Mouse (Mus musculus): ENCODE results near the gene Myh8. TPM values are rescaled to one million over a fixed set of nuclear protein-coding genes. Genes with fewer than 3 reads are reported as not detected.

Gene Myh8
- total RNA-seq, 1 experiment = 0.09 TPM

DNA sequence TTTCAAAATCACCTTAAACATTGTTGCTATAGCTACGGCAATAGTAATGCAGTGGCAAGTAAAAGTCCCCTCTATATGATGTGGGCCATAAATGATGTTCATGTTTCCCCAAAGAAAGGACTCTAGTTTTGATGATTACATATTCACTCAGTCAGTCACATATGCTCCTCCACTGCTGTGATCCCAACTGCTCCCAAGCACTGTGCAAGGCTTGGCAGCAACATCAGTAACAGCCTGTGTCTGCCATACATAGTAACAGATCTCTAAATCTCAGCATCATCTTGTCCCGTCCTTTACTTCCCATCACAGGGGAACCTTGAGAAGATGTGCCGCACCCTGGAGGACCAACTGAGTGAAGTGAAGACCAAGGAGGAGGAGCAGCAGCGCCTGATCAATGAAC, 23.2 kb upstream of the Myh8 start:
- DNase-seq (ENCODE audit: low read depth, low spot score) = no peak
- TF ChIP-seq HCFC1 (IDR thresholded peaks at IDR 0.05; ENCODE audit: borderline replicate concordance, insufficient read depth, low read length) = no peak
- TF ChIP-seq ZNF384 (IDR thresholded peaks at IDR 0.05; ENCODE audit: low read depth, low read length) = no peak
- no peak for TF ChIP-seq CHD2 (IDR thresholded peaks at IDR 0.05; ENCODE audit: low read depth, low read length)
- no peak for TF ChIP-seq MAFK (IDR thresholded peaks at IDR 0.05; ENCODE audit: insufficient read depth, low read depth, low read length)
- TF ChIP-seq ZC3H11A (IDR thresholded peaks at IDR 0.05; ENCODE audit: borderline replicate concordance, low read depth, low read length) = no peak
- H3K4me3 ChIP-seq (ENCODE audit: insufficient read depth in 1 of 2, low read depth in 1 of 2, low read length in 2 of 2, poor library complexity in 1 of 2, severe bottlenecking in 1 of 2) = no peak overlapping the region
- H3K27ac ChIP-seq (ENCODE audit: insufficient read depth, low read depth, low read length, poor library complexity, severe bottlenecking) = no peak overlapping the region
- in situ Hi-C loops (cut with MboI; ENCODE audit: low sequenced_read_pairs in 2 of 2, unreplicated experiment in 2 of 2) = no loop called here
- H3K9me3 ChIP-seq (ENCODE audit: control insufficient read depth, insufficient read depth, low read depth, low read length) = no peaks in the 10 kb centered on the region
- H3K4me1 ChIP-seq (ENCODE audit: control insufficient read depth in 2 of 2, insufficient read depth in 2 of 2, low read length in 2 of 2, poor library complexity in 1 of 2) = no peaks in the 10 kb centered on the region
- H3K9ac ChIP-seq (ENCODE audit: insufficient read depth, low read depth, low read length, poor library complexity, severe bottlenecking) = no peak overlapping the region
- no peaks in the 10 kb centered on the region for H3K36me3 ChIP-seq (ENCODE audit: control insufficient read depth, insufficient read depth, low read length, poor library complexity, severe bottlenecking)

GRCm38 (mm10) chr11:67257048-67257447, 19.9 kb upstream of the Myh8 start:
- no peaks in the 10 kb centered on the region for H3K9me3 ChIP-seq (ENCODE audit: control insufficient read depth, insufficient read depth, low read depth, low read length)
- DNase-seq (ENCODE audit: low read depth, low spot score) = no peak
- no peaks in the 10 kb centered on the region for H3K4me1 ChIP-seq (ENCODE audit: control insufficient read depth in 2 of 2, insufficient read depth in 2 of 2, low read length in 2 of 2, poor library complexity in 1 of 2)
- in situ Hi-C loops (cut with MboI; ENCODE audit: low sequenced_read_pairs in 2 of 2, unreplicated experiment in 2 of 2) = no loop called here
- H3K27ac ChIP-seq (ENCODE audit: insufficient read depth, low read depth, low read length, poor library complexity, severe bottlenecking) = no peak overlapping the region
- TF ChIP-seq ZC3H11A (IDR thresholded peaks at IDR 0.05; ENCODE audit: borderline replicate concordance, low read depth, low read length) = no peak
- no peak for TF ChIP-seq MAFK (IDR thresholded peaks at IDR 0.05; ENCODE audit: insufficient read depth, low read depth, low read length)
- TF ChIP-seq ZNF384 (IDR thresholded peaks at IDR 0.05; ENCODE audit: low read depth, low read length) = no peak
- no peak for TF ChIP-seq CHD2 (IDR thresholded peaks at IDR 0.05; ENCODE audit: low read depth, low read length)
- no peak for TF ChIP-seq HCFC1 (IDR thresholded peaks at IDR 0.05; ENCODE audit: borderline replicate concordance, insufficient read depth, low read length)
- no peak overlapping the region for H3K9ac ChIP-seq (ENCODE audit: insufficient read depth, low read depth, low read length, poor library complexity, severe bottlenecking)
- H3K4me3 ChIP-seq (ENCODE audit: insufficient read depth in 1 of 2, low read depth in 1 of 2, low read length in 2 of 2, poor library complexity in 1 of 2, severe bottlenecking in 1 of 2) = no peak overlapping the region
- H3K36me3 ChIP-seq (ENCODE audit: control insufficient read depth, insufficient read depth, low read length, poor library complexity, severe bottlenecking) = no peaks in the 10 kb centered on the region

DNA sequence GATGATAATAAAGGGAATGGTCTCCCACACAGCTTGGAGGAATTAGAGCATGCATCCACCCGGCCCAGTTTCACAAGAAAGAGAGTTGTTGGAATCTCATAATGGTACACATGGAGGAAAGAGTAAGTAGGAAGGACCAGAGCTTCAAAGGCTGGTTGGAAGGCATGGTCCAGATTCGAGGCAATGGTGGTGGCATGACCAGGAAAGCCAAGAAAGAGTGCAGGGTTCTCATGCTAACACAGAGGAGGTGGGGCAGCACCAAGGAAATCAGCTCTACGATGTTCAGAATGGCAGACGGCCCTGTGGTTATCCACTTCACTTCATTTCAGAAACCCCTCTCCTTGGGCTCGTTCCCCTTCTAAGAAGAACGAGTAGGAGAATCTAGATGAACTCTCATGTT, 16.0 kb upstream of the Myh8 start:
- DNase-seq (ENCODE audit: low read depth, low spot score) = no peak
- no peak for TF ChIP-seq ZNF384 (IDR thresholded peaks at IDR 0.05; ENCODE audit: low read depth, low read length)
- no peak for TF ChIP-seq CHD2 (IDR thresholded peaks at IDR 0.05; ENCODE audit: low read depth, low read length)
- TF ChIP-seq MAFK (IDR thresholded peaks at IDR 0.05; ENCODE audit: insufficient read depth, low read depth, low read length) = no peak
- no peak for TF ChIP-seq HCFC1 (IDR thresholded peaks at IDR 0.05; ENCODE audit: borderline replicate concordance, insufficient read depth, low read length)
- no peak for TF ChIP-seq ZC3H11A (IDR thresholded peaks at IDR 0.05; ENCODE audit: borderline replicate concordance, low read depth, low read length)
- Histone ChIP-seq H3K36me3 (ENCODE audit: control insufficient read depth, insufficient read depth, low read length, poor library complexity, severe bottlenecking) (no peaks in the 10 kb centered on the region), H3K27ac (ENCODE audit: insufficient read depth, low read depth, low read length, poor library complexity, severe bottlenecking) (no peak overlapping the region), H3K4me3 (ENCODE audit: insufficient read depth in 1 of 2, low read depth in 1 of 2, low read length in 2 of 2, poor library complexity in 1 of 2, severe bottlenecking in 1 of 2) (no peak overlapping the region), H3K4me1 (ENCODE audit: control insufficient read depth in 2 of 2, insufficient read depth in 2 of 2, low read length in 2 of 2, poor library complexity in 1 of 2) (no peaks in the 10 kb centered on the region), H3K9ac (ENCODE audit: insufficient read depth, low read depth, low read length, poor library complexity, severe bottlenecking) (no peak overlapping the region), H3K9me3 (ENCODE audit: control insufficient read depth, insufficient read depth, low read depth, low read length) (no peaks in the 10 kb centered on the region)
- in situ Hi-C loops (cut with MboI; ENCODE audit: low sequenced_read_pairs in 2 of 2, unreplicated experiment in 2 of 2) = no loop called here

- H3K9me3 ChIP-seq (ENCODE audit: control insufficient read depth, insufficient read depth, low read depth, low read length) = no peaks in the 10 kb centered on the region; the same call in 1 of the 2 replicates
- H3K9ac ChIP-seq (ENCODE audit: insufficient read depth, low read depth, low read length, poor library complexity, severe bottlenecking) = no peak overlapping the region
- TF ChIP-seq ZNF384 (IDR thresholded peaks at IDR 0.05; ENCODE audit: low read depth, low read length) (no peak), MAFK (IDR thresholded peaks at IDR 0.05; ENCODE audit: insufficient read depth, low read depth, low read length) (no peak), CHD2 (IDR thresholded peaks at IDR 0.05; ENCODE audit: low read depth, low read length) (no peak), HCFC1 (IDR thresholded peaks at IDR 0.05; ENCODE audit: borderline replicate concordance, insufficient read depth, low read length) (no peak), ZC3H11A (IDR thresholded peaks at IDR 0.05; ENCODE audit: borderline replicate concordance, low read depth, low read length) (no peak)
- H3K27ac ChIP-seq (ENCODE audit: insufficient read depth, low read depth, low read length, poor library complexity, severe bottlenecking) = no peak overlapping the region
- no peaks in the 10 kb centered on the region for H3K36me3 ChIP-seq (ENCODE audit: control insufficient read depth, insufficient read depth, low read length, poor library complexity, severe bottlenecking)
- no peak overlapping the region for H3K4me3 ChIP-seq (ENCODE audit: insufficient read depth in 1 of 2, low read depth in 1 of 2, low read length in 2 of 2, poor library complexity in 1 of 2, severe bottlenecking in 1 of 2)
- in situ Hi-C loops (cut with MboI; ENCODE audit: low sequenced_read_pairs in 2 of 2, unreplicated experiment in 2 of 2) = no loop called here
- H3K4me1 ChIP-seq (ENCODE audit: control insufficient read depth in 2 of 2, insufficient read depth in 2 of 2, low read length in 2 of 2, poor library complexity in 1 of 2) = no peaks in the 10 kb centered on the region
- no peak for DNase-seq (ENCODE audit: low read depth, low spot score)
Observed at GRCm38 (mm10) chr11:67293440-67293839, 16.5 kb downstream of the Myh8 start.

Data from ES-E14 (cell line).